Mouse (Mus musculus) ES-Bruce4 (cell line): ENCODE data around the gene Anxa3.

Experiments
- CTCF ChIP-seq: IDR thresholded peaks from one replicate; pipeline ENCODE4 v1.8.1; 2011; ENCODE audit warnings: low read depth, low read length
- EP300 ChIP-seq: IDR thresholded peaks from 2 replicates; pipeline ENCODE4 v1.6.1; 2011; ENCODE audit warnings: low read depth, low read length; ENCODE audit not compliant: insufficient read depth
- POLR2A ChIP-seq: IDR thresholded peaks from one replicate; pipeline ENCODE4 v1.8.1; 2011; ENCODE audit warnings: low read length; ENCODE audit not compliant: insufficient read depth

DNA sequence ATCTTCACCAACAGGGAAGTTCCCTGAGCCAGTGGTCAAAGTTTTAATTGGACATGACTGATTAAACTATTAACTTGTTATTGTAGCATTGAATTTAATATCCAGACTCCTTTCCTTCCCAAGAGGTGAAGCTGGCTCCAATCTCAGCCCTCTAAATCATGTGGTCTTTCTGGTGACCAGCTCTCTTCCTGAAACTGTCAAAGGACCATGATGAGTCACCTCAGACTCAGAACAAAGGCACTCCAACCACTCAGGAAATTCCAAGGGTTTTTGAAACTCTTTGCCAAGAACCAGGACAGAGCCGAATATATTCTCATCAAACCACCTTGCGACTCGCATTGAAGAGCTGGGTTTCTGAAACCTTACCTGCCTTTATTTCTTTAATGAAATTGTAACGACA is 11.2 kb downstream of the Anxa3 start:
- TF ChIP-seq POLR2A, result no peak
- no peak for TF ChIP-seq CTCF
- TF ChIP-seq EP300, result no peak
